Mouse (Mus musculus): Measurements from ENCODE around the gene Tmem17. TPM values are rescaled to one million over a fixed set of nuclear protein-coding genes. Genes with fewer than 3 reads are reported as not detected.

Tmem17 gene
- polyA plus RNA-seq, 1 experiment: 3.3 TPM

- 92% methylated on average over 6 of the region's 6 CpGs for WGBS
- Histone ChIP-seq H3K27ac (ENCODE audit: insufficient read depth, low read depth, low read length) (no peak overlapping the region), H3K4me3 (ENCODE audit: insufficient read depth, low read depth, low read length) (no peak overlapping the region)
These were observed 12.5 kb upstream of the Tmem17 start for GRCm38 (mm10) chr11:22499396-22499795.

GRCm38 (mm10) chr11:22499886-22500285 is 12.0 kb upstream of the Tmem17 start:
- TF ChIP-seq POLR2A (IDR thresholded peaks at IDR 0.05; ENCODE audit: low read depth, low read length) (no peak), CTCF (conservative IDR thresholded peaks at IDR 0.05; ENCODE audit: insufficient read depth, insufficient read length, low read depth, low read length) (no peak)
- no peak for DNase-seq
- H3K4me3 ChIP-seq (ENCODE audit: insufficient read depth, low read depth, low read length): no peak overlapping the region
- no peaks in the 10 kb centered on the region for H3K4me1 ChIP-seq (ENCODE audit: control insufficient read depth, insufficient read depth, low read length)
- H3K27ac ChIP-seq (ENCODE audit: insufficient read depth, low read depth, low read length): no peak overlapping the region
- H3K27me3 ChIP-seq (replicated peaks; ENCODE audit: control insufficient read depth, insufficient read depth, low read length): no peaks in the 10 kb centered on the region
- H3K36me3 ChIP-seq (ENCODE audit: control insufficient read depth, insufficient read depth, low read length): no peaks in the 10 kb centered on the region

More at GRCm38 (mm10) chr11:22499396-22499795, 12.5 kb upstream of the Tmem17 start:
- Histone ChIP-seq H3K27me3 (replicated peaks; ENCODE audit: control insufficient read depth, insufficient read depth, low read length) (no peaks in the 10 kb centered on the region), H3K36me3 (ENCODE audit: control insufficient read depth, insufficient read depth, low read length) (no peaks in the 10 kb centered on the region), H3K4me1 (ENCODE audit: control insufficient read depth, insufficient read depth, low read length) (no peaks in the 10 kb centered on the region)
- no peak for TF ChIP-seq CTCF (conservative IDR thresholded peaks at IDR 0.05; ENCODE audit: insufficient read depth, insufficient read length, low read depth, low read length)
- DNase-seq: no peak

DNA sequence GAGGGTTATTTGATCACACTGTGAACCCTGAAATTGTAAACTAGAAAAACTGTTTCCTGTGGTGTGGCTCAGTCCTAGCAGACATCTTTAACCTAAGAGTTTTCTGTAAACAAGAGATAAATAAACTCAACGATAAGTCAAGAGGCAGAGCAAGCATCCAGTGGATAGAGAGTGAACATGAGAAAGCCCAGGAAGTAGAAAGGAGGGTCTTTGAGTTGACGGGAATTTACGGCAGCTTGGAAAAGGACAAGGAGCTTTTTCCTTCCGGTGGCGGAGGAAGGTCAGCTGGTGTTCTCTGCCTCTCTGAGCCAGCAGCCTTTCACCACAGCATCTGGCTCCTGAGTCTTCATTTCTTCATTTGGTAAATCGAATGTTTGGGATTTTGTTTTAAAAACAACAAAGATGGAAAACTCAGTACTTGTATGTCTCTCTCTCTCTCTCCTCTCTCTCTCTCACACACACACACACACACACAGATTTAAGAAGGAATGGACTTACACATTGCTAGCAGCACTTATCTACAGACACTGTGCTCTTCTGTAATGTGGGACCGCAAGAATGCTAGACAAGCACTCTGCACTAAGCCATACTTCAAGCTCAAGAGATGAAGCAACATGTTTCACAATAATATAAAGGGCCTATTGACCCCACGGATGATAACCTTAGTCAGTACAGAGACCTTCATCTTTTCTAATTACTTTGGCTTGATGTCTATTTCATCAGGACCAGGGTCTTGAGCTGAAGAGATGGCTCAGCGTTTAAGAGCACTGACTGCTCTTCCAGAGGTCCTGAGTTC is 10.9 kb upstream of the Tmem17 start:
- Histone ChIP-seq H3K4me1 (ENCODE audit: control insufficient read depth, insufficient read depth, low read length) (no peaks in the 10 kb centered on the region), H3K4me3 (ENCODE audit: insufficient read depth, low read depth, low read length) (no peak overlapping the region), H3K36me3 (ENCODE audit: control insufficient read depth, insufficient read depth, low read length) (no peaks in the 10 kb centered on the region), H3K27me3 (replicated peaks; ENCODE audit: control insufficient read depth, insufficient read depth, low read length) (no peaks in the 10 kb centered on the region), H3K27ac (ENCODE audit: insufficient read depth, low read depth, low read length) (no peak overlapping the region)
- DNase-seq: no peak
- 75% methylated on average over 9 of the region's 9 CpGs for WGBS
- TF ChIP-seq CTCF (conservative IDR thresholded peaks at IDR 0.05; ENCODE audit: insufficient read depth, insufficient read length, low read depth, low read length) (no peak), POLR2A (IDR thresholded peaks at IDR 0.05; ENCODE audit: low read depth, low read length) (no peak)

DNA sequence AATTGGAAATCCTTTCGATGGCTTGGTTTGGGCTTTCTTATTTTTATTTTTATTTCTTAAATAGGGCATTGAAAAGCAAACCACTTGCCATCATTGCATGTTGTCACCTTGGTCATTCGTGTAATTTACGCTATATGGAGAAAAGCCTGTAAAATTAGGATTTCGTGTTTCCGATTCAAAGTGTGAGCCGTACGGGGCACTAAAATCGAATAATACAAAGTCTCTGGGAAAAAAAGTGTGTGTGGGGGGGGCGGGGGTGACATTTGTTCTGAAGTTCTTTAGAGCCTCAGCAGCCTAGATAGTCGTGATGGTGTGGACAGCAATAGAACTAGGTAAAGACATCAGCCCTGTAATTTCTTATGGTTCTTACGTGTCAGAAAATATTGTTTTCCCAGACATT is 1.2 kb downstream of the Tmem17 start:
- 29% methylated on average over 11 of the region's 11 CpGs for whole genome bisulfite sequencing

DNA sequence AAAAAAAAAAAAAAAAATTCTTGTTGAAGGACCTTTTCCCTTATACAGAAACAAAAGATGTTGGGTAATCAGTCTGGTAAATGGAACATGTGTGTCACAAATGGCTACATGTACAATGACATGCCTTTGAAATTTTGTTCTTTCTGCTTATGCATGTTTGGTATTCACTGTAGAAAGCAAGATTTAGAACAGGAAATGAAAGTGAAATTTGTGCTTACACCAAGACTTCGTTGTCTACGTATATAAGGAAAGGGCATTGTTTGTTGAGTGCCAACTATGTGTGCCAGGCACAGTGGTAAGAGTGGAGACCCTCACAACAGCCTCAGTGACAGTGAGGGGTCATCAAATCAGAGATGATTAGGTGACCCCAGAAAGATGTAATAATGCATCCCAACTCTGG is 3.2 kb downstream of the Tmem17 start:
- DNase-seq: no peak
- Histone ChIP-seq H3K27ac (ENCODE audit: insufficient read depth, low read depth, low read length) (no peak overlapping the region), H3K27me3 (replicated peaks; ENCODE audit: control insufficient read depth, insufficient read depth, low read length) (no peaks in the 10 kb centered on the region), H3K4me1 (ENCODE audit: control insufficient read depth, insufficient read depth, low read length) (no peaks in the 10 kb centered on the region), H3K36me3 (ENCODE audit: control insufficient read depth, insufficient read depth, low read length) (no peaks in the 10 kb centered on the region), H3K4me3 (ENCODE audit: insufficient read depth, low read depth, low read length) (no peak overlapping the region)
- TF ChIP-seq CTCF (conservative IDR thresholded peaks at IDR 0.05; ENCODE audit: insufficient read depth, insufficient read length, low read depth, low read length) (no peak), POLR2A (IDR thresholded peaks at IDR 0.05; ENCODE audit: low read depth, low read length) (no peak)
- 94% methylated on average over 2 of the region's 2 CpGs for WGBS

More for the DNA sequence above, 1.2 kb downstream of the Tmem17 start:
- Histone ChIP-seq H3K36me3 (ENCODE audit: control insufficient read depth, insufficient read depth, low read length) (no peaks in the 10 kb centered on the region), H3K27ac (ENCODE audit: insufficient read depth, low read depth, low read length) (peak overlapping the region; percentile 91), H3K4me1 (ENCODE audit: control insufficient read depth, insufficient read depth, low read length) (no peaks in the 10 kb centered on the region), H3K27me3 (replicated peaks; ENCODE audit: control insufficient read depth, insufficient read depth, low read length) (no peaks in the 10 kb centered on the region), H3K4me3 (ENCODE audit: insufficient read depth, low read depth, low read length) (peak overlapping the region; percentile 56; the same call in 1 of the 2 replicates)
- DNase-seq: no peak
- TF ChIP-seq CTCF (conservative IDR thresholded peaks at IDR 0.05; ENCODE audit: insufficient read depth, insufficient read length, low read depth, low read length): no peak
- no peak for TF ChIP-seq POLR2A (IDR thresholded peaks at IDR 0.05; ENCODE audit: low read depth, low read length)

- no peak overlapping the region for H3K4me3 ChIP-seq (ENCODE audit: insufficient read depth, low read depth, low read length)
- H3K36me3 ChIP-seq (ENCODE audit: control insufficient read depth, insufficient read depth, low read length): no peaks in the 10 kb centered on the region
These were observed 6.6 kb downstream of the Tmem17 start for GRCm38 (mm10) chr11:22518445-22518844.

GRCm38 (mm10) chr11:22520251-22520650 is 8.4 kb downstream of the Tmem17 start:
- TF ChIP-seq POLR2A (IDR thresholded peaks at IDR 0.05; ENCODE audit: low read depth, low read length) (no peak), CTCF (conservative IDR thresholded peaks at IDR 0.05; ENCODE audit: insufficient read depth, insufficient read length, low read depth, low read length) (no peak)
- no peaks in the 10 kb centered on the region for H3K4me1 ChIP-seq (ENCODE audit: control insufficient read depth, insufficient read depth, low read length)
- no peaks in the 10 kb centered on the region for H3K27me3 ChIP-seq (replicated peaks; ENCODE audit: control insufficient read depth, insufficient read depth, low read length)
- H3K36me3 ChIP-seq (ENCODE audit: control insufficient read depth, insufficient read depth, low read length): no peaks in the 10 kb centered on the region
- no peak for DNase-seq
- no peak overlapping the region for H3K27ac ChIP-seq (ENCODE audit: insufficient read depth, low read depth, low read length)
- WGBS: 98% methylated on average over 4 of the region's 4 CpGs
- no peak overlapping the region for H3K4me3 ChIP-seq (ENCODE audit: insufficient read depth, low read depth, low read length)

More at GRCm38 (mm10) chr11:22518445-22518844, 6.6 kb downstream of the Tmem17 start:
- no peak overlapping the region for H3K27ac ChIP-seq (ENCODE audit: insufficient read depth, low read depth, low read length)
- DNase-seq: no peak
- H3K27me3 ChIP-seq (replicated peaks; ENCODE audit: control insufficient read depth, insufficient read depth, low read length): no peaks in the 10 kb centered on the region
- WGBS: 87% methylated on average over 6 of the region's 6 CpGs
- H3K4me1 ChIP-seq (ENCODE audit: control insufficient read depth, insufficient read depth, low read length): no peaks in the 10 kb centered on the region
- no peak for TF ChIP-seq CTCF (conservative IDR thresholded peaks at IDR 0.05; ENCODE audit: insufficient read depth, insufficient read length, low read depth, low read length)
- TF ChIP-seq POLR2A (IDR thresholded peaks at IDR 0.05; ENCODE audit: low read depth, low read length): no peak
